Mouse (Mus musculus): ENCODE data around the gene Olfr574. TPM values are rescaled to one million over a fixed set of nuclear protein-coding genes. Genes with fewer than 3 reads are reported as not detected.

Olfr574 gene
- polyA plus RNA-seq, 1 experiment = not detected

DNA sequence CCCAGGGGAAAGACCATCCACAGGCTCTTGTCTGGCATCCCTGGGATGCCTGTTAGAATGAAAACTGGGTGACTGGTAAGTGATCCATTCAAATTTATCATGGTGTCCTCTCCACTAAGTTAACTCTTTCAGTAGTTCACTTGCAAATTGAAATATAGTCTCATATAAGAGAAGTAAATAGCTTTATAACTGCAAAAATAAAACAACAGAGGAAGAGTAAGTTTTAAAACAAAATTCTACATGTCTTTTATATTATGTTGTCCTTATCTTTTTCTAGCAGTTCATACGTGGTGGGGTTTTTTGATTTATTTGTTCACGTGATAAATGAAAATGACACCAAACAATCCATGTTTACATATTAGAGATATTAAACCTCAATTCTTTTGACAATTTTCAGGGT lies 5.8 kb upstream of the Olfr574 start, which contains the start of gene Olfr573-ps1:
Olfr573-ps1 (minus strand) TSS at position 101 of the 400 bp plus-strand sequence.
- no peaks in the 10 kb centered on the region for H3K4me1 ChIP-seq (ENCODE audit: control insufficient read depth, insufficient read depth, low read length)

DNA sequence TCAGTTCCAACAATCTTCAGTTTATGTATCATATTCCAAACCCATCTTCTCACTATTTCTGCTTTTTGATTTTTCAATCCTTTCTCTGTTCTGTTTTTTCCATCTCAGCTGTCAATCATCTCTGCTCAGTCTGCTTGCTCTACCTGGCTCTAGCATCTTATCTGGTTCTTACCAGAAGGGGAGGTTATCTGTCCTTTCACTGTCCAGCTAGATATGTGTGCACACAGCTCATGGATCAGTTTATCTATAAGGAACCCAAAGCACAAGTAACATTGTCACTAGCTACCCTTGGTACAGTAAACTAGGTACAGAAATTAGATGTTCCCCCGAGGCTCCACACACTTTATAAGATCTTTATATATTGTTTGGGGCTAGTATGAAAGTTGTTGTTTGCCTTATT lies 4.8 kb upstream of the Olfr574 start:
- Histone ChIP-seq H3K27ac (ENCODE audit: control insufficient read depth, insufficient read depth, low read depth, low read length) (no peak overlapping the region), H3K4me1 (ENCODE audit: control insufficient read depth, insufficient read depth, low read length) (no peaks in the 10 kb centered on the region), H3K4me3 (ENCODE audit: control insufficient read depth, low read depth, low read length) (no peak overlapping the region), H3K36me3 (ENCODE audit: control insufficient read depth, insufficient read depth, low read length) (no peaks in the 10 kb centered on the region), H3K27me3 (ENCODE audit: control insufficient read depth, insufficient read depth, low read length) (no peaks in the 10 kb centered on the region)
- no peak for TF ChIP-seq CTCF (IDR thresholded peaks at IDR 0.05; ENCODE audit: control insufficient read depth, insufficient read depth, insufficient replicate concordance, low read depth, low read length)
- TF ChIP-seq POLR2A (IDR thresholded peaks at IDR 0.05; ENCODE audit: control insufficient read depth, low read depth, low read length) = no peak

More for the DNA sequence above, 5.8 kb upstream of the Olfr574 start, which contains the start of gene Olfr573-ps1:
- Histone ChIP-seq H3K27me3 (ENCODE audit: control insufficient read depth, insufficient read depth, low read length) (no peaks in the 10 kb centered on the region), H3K27ac (ENCODE audit: control insufficient read depth, insufficient read depth, low read depth, low read length) (no peak within 1 kb of the TSS), H3K4me3 (ENCODE audit: control insufficient read depth, low read depth, low read length) (no peak within 1 kb of the TSS), H3K36me3 (ENCODE audit: control insufficient read depth, insufficient read depth, low read length) (no peaks in the 10 kb centered on the region)
- TF ChIP-seq POLR2A (IDR thresholded peaks at IDR 0.05; ENCODE audit: control insufficient read depth, low read depth, low read length) = no peak
- no peak for TF ChIP-seq CTCF (IDR thresholded peaks at IDR 0.05; ENCODE audit: control insufficient read depth, insufficient read depth, insufficient replicate concordance, low read depth, low read length)

DNA sequence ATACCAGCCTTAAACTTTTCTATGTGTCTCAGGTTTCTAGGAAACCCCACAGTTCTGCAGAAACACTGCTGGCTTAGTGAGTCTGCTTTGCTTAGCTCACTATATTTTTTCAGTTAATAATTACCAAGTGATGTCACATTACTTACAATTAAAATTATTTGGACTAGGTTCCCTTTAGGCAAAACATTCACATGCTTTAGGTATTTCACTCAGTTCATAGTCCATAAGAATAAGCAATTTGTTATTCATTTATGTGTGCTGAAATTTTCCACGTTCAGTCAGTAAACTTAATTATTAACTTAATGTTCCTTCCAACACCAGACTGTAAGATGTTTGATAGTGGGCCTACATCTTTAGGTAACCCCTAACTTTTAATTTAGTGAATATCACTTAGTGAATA lies 2.5 kb downstream of the Olfr574 start:
- Histone ChIP-seq H3K4me3 (ENCODE audit: control insufficient read depth, low read depth, low read length) (no peak overlapping the region), H3K27me3 (ENCODE audit: control insufficient read depth, insufficient read depth, low read length) (no peaks in the 10 kb centered on the region), H3K4me1 (ENCODE audit: control insufficient read depth, insufficient read depth, low read length) (no peaks in the 10 kb centered on the region), H3K27ac (ENCODE audit: control insufficient read depth, insufficient read depth, low read depth, low read length) (no peak overlapping the region), H3K36me3 (ENCODE audit: control insufficient read depth, insufficient read depth, low read length) (no peaks in the 10 kb centered on the region)
- no peak for TF ChIP-seq CTCF (IDR thresholded peaks at IDR 0.05; ENCODE audit: control insufficient read depth, insufficient read depth, insufficient replicate concordance, low read depth, low read length)
- no peak for TF ChIP-seq POLR2A (IDR thresholded peaks at IDR 0.05; ENCODE audit: control insufficient read depth, low read depth, low read length)

DNA sequence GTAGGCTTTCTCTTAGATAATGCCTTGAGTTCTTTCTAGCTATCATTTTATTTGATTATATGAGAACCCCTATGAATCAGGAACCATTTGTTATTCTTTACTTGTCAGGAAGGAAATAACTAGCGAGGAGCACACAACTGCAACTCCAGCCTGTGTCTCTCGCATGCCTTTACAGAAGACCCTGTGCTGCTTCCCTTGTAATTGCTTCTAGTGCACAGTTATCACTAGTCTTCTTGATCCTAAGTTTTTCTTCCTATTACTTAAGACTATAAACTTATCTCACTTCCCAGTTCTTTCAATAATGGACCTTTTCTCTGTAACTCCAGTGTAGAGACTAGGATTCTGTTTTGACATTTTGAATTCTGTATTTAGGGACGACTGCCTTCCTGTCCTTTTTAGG lies 9.9 kb downstream of the Olfr574 start:
- Histone ChIP-seq H3K27me3 (ENCODE audit: control insufficient read depth, insufficient read depth, low read length) (no peaks in the 10 kb centered on the region), H3K36me3 (ENCODE audit: control insufficient read depth, insufficient read depth, low read length) (no peaks in the 10 kb centered on the region), H3K4me1 (ENCODE audit: control insufficient read depth, insufficient read depth, low read length) (no peaks in the 10 kb centered on the region), H3K4me3 (ENCODE audit: control insufficient read depth, low read depth, low read length) (no peak overlapping the region), H3K27ac (ENCODE audit: control insufficient read depth, insufficient read depth, low read depth, low read length) (no peak overlapping the region)
- no peak for TF ChIP-seq POLR2A (IDR thresholded peaks at IDR 0.05; ENCODE audit: control insufficient read depth, low read depth, low read length)
- TF ChIP-seq CTCF (IDR thresholded peaks at IDR 0.05; ENCODE audit: control insufficient read depth, insufficient read depth, insufficient replicate concordance, low read depth, low read length) = no peak

DNA sequence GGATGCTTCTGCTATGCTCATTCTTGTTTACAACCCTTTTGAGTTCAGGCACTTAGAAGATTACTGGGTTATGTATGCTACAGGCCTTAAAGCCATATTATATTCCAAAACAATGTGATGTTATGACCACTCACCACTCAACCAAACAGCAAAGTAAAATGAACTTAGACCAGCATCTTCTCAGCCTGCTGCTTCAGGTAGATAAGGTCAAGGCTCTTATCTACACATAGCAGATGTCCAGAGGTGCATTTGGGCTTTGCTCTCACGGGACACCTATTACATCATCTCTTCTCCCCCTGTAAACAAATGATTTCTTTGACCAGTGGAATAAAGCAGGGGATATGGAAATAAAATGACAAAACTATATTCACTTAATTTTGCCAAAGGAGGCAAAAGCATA lies 10.3 kb downstream of the Olfr574 start, which contains the start of gene Olfr575:
Olfr575 (minus strand) TSS at position 183 of the 400 bp plus-strand sequence.
- Histone ChIP-seq H3K4me3 (ENCODE audit: control insufficient read depth, low read depth, low read length) (no peak within 1 kb of the TSS), H3K27ac (ENCODE audit: control insufficient read depth, insufficient read depth, low read depth, low read length) (no peak within 1 kb of the TSS), H3K27me3 (ENCODE audit: control insufficient read depth, insufficient read depth, low read length) (no peaks in the 10 kb centered on the region), H3K36me3 (ENCODE audit: control insufficient read depth, insufficient read depth, low read length) (no peaks in the 10 kb centered on the region), H3K4me1 (ENCODE audit: control insufficient read depth, insufficient read depth, low read length) (no peaks in the 10 kb centered on the region)
- TF ChIP-seq CTCF (IDR thresholded peaks at IDR 0.05; ENCODE audit: control insufficient read depth, insufficient read depth, insufficient replicate concordance, low read depth, low read length) = no peak
- no peak for TF ChIP-seq POLR2A (IDR thresholded peaks at IDR 0.05; ENCODE audit: control insufficient read depth, low read depth, low read length)

DNA sequence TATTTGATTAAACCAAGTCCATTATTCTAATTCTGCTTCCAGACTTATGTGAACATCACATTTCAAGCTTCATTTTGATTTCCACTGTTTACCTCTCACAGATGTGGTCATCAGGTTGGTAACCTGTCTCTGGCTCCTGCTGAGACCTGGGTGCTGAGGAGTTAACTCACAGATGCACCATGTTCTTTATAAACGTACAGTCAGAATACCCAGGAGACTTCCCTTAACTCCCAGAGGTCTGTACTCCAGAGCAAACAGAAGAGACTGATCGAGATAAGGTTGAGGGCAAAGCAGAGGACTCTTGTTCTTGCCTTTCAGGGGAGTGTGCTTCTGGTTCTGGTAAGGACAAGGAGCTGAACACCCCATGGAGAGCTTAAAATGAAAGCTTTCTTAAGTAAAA lies 14.1 kb downstream of the Olfr574 start, which contains the start of gene Olfr576:
Olfr576 (plus strand) TSS at position 301 of the 400 bp plus-strand sequence.
- H3K4me3 ChIP-seq (ENCODE audit: control insufficient read depth, low read depth, low read length) = no peak within 1 kb of the TSS
- H3K36me3 ChIP-seq (ENCODE audit: control insufficient read depth, insufficient read depth, low read length) = no peaks in the 10 kb centered on the region
- TF ChIP-seq POLR2A (IDR thresholded peaks at IDR 0.05; ENCODE audit: control insufficient read depth, low read depth, low read length) (no peak), CTCF (IDR thresholded peaks at IDR 0.05; ENCODE audit: control insufficient read depth, insufficient read depth, insufficient replicate concordance, low read depth, low read length) (no peak)
- H3K27ac ChIP-seq (ENCODE audit: control insufficient read depth, insufficient read depth, low read depth, low read length) = no peak within 1 kb of the TSS
- H3K27me3 ChIP-seq (ENCODE audit: control insufficient read depth, insufficient read depth, low read length) = no peaks in the 10 kb centered on the region
- H3K4me1 ChIP-seq (ENCODE audit: control insufficient read depth, insufficient read depth, low read length) = no peaks in the 10 kb centered on the region

DNA sequence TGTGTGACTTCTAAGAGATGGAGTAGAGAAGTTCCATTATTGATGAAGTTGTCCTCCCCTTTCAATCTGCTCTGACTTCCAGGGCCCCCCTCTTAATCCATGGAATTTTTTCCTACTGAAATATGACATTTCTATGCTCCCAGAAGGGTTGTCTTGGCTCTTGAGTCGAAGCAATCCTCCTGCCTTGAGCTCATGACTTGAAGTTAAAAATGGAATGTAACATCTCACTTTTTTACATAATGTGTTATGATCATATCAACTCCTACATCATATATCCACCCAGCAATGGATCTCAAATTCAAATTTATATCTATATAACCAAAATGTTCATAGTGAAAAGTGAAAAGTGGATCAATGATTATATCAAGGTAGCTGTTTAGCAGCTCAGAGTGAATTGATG lies 26.1 kb downstream of the Olfr574 start:
- Histone ChIP-seq H3K4me3 (ENCODE audit: control insufficient read depth, low read depth, low read length) (no peak overlapping the region), H3K4me1 (ENCODE audit: control insufficient read depth, insufficient read depth, low read length) (no peaks in the 10 kb centered on the region), H3K36me3 (ENCODE audit: control insufficient read depth, insufficient read depth, low read length) (no peaks in the 10 kb centered on the region), H3K27me3 (ENCODE audit: control insufficient read depth, insufficient read depth, low read length) (no peaks in the 10 kb centered on the region), H3K27ac (ENCODE audit: control insufficient read depth, insufficient read depth, low read depth, low read length) (no peak overlapping the region)
- TF ChIP-seq CTCF (IDR thresholded peaks at IDR 0.05; ENCODE audit: control insufficient read depth, insufficient read depth, insufficient replicate concordance, low read depth, low read length) (no peak), POLR2A (IDR thresholded peaks at IDR 0.05; ENCODE audit: control insufficient read depth, low read depth, low read length) (no peak)

DNA sequence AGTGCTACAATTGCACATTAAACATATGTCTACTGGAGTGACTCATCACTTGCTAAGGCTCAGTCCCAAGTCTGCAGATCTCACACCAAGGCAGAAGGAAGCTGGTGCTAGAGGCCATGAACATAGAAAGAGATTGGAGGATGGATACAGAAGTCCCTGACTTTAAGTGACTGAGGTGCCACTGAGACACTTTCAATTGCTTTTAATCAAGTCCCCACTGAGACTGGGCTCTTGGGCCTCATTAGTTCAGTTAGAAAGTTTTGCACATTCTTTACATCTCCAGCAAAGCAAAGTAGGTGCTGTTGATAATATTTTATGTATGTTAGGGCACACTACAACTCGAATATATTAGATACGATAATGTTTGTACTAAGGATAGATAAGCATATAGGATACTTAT lies 27.6 kb downstream of the Olfr574 start, which contains the start of gene Olfr577:
Olfr577 (minus strand) TSS at position 101 of the 400 bp plus-strand sequence.
- Histone ChIP-seq H3K27me3 (ENCODE audit: control insufficient read depth, insufficient read depth, low read length) (no peaks in the 10 kb centered on the region), H3K36me3 (ENCODE audit: control insufficient read depth, insufficient read depth, low read length) (no peaks in the 10 kb centered on the region), H3K27ac (ENCODE audit: control insufficient read depth, insufficient read depth, low read depth, low read length) (no peak within 1 kb of the TSS), H3K4me3 (ENCODE audit: control insufficient read depth, low read depth, low read length) (no peak within 1 kb of the TSS), H3K4me1 (ENCODE audit: control insufficient read depth, insufficient read depth, low read length) (no peaks in the 10 kb centered on the region)
- TF ChIP-seq CTCF (IDR thresholded peaks at IDR 0.05; ENCODE audit: control insufficient read depth, insufficient read depth, insufficient replicate concordance, low read depth, low read length) = no peak
- no peak for TF ChIP-seq POLR2A (IDR thresholded peaks at IDR 0.05; ENCODE audit: control insufficient read depth, low read depth, low read length)

Measured in testis, adult 2 months (tissue).